Mouse (Mus musculus) fibroblast of lung, adult 2 months (primary cell): Measurements from ENCODE around the gene Ear2.
A peak's percentile ranks its signal among the peaks of the same experiment; 100 is the strongest.
"Not testable (repeated sequence)": the region's sequence is repeated elsewhere in the genome, so short reads cannot be mapped to it uniquely, and the experiment has no call there.

Source experiments
- DNase-seq: peaks from one replicate; pipeline ENCODE4 v3.0.0-alpha.2; 2011; ENCODE audit warnings: low read depth

The Ear2 gene

GRCm38 (mm10) chr14:44102354-44102753 lies at the start of gene Ear2:
Gene Ear2, plus strand, starts transcription at chr14:44102654.
- DNase-seq, result not testable (repeated sequence)

DNA sequence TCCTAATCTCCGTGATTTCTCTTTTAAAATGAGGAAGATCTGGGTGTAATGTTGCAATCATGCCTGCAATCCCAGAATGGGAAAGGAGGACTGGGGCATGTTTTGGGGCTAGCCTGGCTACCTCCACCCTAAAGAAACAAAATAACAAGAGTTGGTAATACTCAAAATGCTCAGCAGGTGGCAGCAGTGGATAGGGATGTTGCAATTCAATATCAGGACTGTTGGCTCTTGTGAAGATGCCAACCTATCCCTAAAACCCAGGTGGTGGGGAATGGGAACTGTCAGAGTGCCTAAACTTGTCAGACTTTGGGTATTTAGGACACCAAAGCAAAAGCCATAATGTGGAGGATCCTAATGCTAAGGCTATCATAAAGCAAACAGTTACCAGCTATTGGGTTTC lies 34.6 kb upstream of the Ear2 start:
- DNase-seq, result peak; percentile 7

- not testable (repeated sequence) for DNase-seq
These were observed 31.9 kb upstream of the Ear2 start for GRCm38 (mm10) chr14:44070595-44070994.

DNA sequence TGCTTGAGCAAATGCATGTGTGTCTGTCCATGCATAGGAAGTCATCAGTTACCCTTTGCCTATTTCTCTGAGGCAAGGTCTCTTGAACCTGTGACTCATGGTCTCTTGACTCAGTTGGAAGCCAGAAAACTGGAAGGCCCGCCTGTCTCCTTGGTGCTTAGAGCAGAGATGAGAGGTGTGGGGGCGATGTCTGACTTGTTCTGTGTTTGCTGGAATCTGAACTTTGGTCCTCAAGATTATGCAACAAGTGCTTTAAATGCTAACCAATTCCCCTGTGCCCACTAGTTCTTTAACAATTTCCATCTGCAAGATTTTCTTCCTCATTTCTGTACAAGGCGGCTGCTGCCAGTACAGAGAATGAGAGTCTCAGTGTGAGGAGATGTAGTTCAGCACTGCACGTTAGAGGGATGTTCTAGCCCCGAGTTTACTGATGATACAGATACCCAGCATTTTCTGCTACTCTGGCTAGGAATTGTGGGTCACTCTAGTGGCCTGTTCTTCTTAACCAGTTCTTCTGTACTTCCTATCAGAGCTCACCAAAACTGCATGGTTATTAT lies 24.6 kb upstream of the Ear2 start:
- peak; percentile 69 for DNase-seq

- not testable (repeated sequence) for DNase-seq
These were observed 15.9 kb upstream of the Ear2 start for GRCm38 (mm10) chr14:44086588-44086987.

GRCm38 (mm10) chr14:44087535-44087934 lies 14.9 kb upstream of the Ear2 start:
- DNase-seq, result not testable (repeated sequence)

DNA sequence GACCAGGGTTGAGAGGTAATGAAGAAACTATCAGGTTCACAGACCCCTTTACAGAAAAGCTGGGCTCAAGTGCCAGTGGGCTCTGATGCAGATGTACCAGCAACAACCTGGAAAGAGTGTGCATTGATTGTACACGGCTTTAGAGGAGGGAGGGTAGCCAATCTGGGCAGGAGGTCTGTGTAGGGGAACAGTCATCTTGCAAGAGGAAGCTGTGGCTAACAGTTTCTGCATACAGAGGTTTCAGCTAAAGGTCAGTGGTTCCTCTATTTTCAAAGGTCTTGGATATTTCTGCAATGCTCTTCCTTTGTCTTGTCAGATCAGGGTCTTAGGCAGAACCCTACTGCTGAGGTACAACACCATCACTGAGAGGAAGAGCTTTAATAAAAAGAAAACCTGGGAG lies 10.9 kb upstream of the Ear2 start:
- not testable (repeated sequence) for DNase-seq

DNA sequence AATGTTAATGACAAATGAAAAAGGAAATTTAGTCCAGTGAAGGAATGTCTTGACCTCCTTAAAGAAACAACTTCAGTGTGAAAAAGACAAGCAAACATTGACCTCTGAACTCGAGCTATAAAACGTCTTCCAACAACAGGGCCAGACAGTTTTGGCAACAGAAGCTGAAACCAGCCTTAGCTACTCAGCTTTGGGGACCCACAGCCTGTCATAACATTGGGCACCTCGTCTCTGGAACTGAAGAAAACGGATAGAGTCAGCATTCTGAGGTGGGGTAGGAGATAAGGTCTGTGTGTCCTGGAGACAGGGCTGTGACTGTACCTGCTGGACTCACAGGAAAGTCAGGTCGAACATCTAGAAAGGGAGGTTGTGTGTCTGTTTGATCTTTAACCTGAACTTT lies 8.0 kb upstream of the Ear2 start:
- DNase-seq, result not testable (repeated sequence)

- DNase-seq, result not testable (repeated sequence)
These were observed 2.4 kb upstream of the Ear2 start for GRCm38 (mm10) chr14:44100030-44100429.

GRCm38 (mm10) chr14:44110981-44111380 lies 8.5 kb downstream of the Ear2 start:
- DNase-seq, result no peak

GRCm38 (mm10) chr14:44123551-44123950 lies 21.1 kb downstream of the Ear2 start, which contains the start of gene Gm3327:
Gene Gm3327, plus strand, starts transcription at chr14:44123851.
- DNase-seq, result not testable (repeated sequence)
